Mouse (Mus musculus) kidney, adult 2 months (tissue): Measurements from ENCODE around the gene Arid1b.

Experiments used
- CTCF ChIP-seq: fragments of 200-500 bp; conservative IDR thresholded peaks from 2 replicates; pipeline ENCODE4 v1.5.1; 2011; ENCODE audit warnings: low read depth, mild to moderate bottlenecking, control low read depth, low read length, moderate library complexity, mixed read lengths; ENCODE audit not compliant: insufficient read depth, insufficient read length
- POLR2A ChIP-seq: fragments of 200-500 bp; IDR thresholded peaks from one replicate; pipeline ENCODE4 v1.6.1; 2011; ENCODE audit warnings: low read depth, low read length, control low read depth

DNA sequence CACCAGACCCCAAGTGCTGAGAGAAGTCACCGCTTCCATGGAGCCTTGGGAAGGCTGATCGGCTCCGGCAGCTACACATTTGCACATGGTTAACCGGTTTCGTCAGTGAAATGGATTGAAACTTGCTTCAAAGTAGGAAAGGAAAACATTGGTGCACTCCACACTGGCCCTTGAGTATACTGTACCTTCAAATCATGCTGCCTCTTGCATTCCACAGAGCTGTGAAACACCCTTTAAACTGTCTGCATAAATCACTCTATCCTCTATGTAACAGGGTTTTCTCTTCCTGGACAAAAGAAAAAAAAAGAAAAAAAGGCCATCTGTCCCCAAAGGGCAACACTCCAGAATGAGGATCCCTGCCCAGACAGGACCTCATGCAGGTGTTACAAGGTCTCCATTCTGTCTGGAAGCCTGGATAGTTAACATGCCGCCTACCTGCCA lies 48.8 kb upstream of the Arid1b start:
- no peak for TF ChIP-seq CTCF
- TF ChIP-seq POLR2A = no peak
